Mouse (Mus musculus) limb, embryonic 10.5 days (tissue): ENCODE results near the gene Phkb. TPM values are rescaled to one million over a fixed set of nuclear protein-coding genes. Genes with fewer than 3 reads are reported as not detected.

ENCODE experiments used
- DNase-seq: peaks from one replicate; pipeline ENCODE4 v3.0.0-alpha.2; 2017; ENCODE audit warnings: low spot score
- H3K27ac ChIP-seq: fragments of 300-500 bp; sonication (generic); 2 replicates; pipeline ENCODE4 v1.5.1; 2016; ENCODE audit warnings: mild to moderate bottlenecking
- H3K27me3 ChIP-seq: fragments of 300-500 bp; sonication (generic); 2 replicates; pipeline ENCODE4 v1.6.1; 2016; ENCODE audit warnings: low read depth, mild to moderate bottlenecking; ENCODE audit not compliant: poor library complexity, severe bottlenecking
- H3K36me3 ChIP-seq: fragments of 300-500 bp; sonication (generic); 2 replicates; pipeline ENCODE4 v1.6.1; 2016; ENCODE audit warnings: mild to moderate bottlenecking, moderate library complexity
- H3K4me1 ChIP-seq: fragments of 300-500 bp; sonication (generic); 2 replicates; pipeline ENCODE4 v1.6.1; 2016
- H3K4me3 ChIP-seq: fragments of 300-500 bp; sonication (generic); 2 replicates; pipeline ENCODE4 v1.5.1; 2016; ENCODE audit warnings: mild to moderate bottlenecking, moderate library complexity
- H3K9me3 ChIP-seq: fragments of 300-500 bp; sonication (generic); replicated peaks from 2 replicates; pipeline ENCODE4 v1.6.1; 2016; ENCODE audit warnings: mild to moderate bottlenecking
- WGBS: fragments of 180-500 bp; shearing (Covaris S2); methylation state at CpG from one replicate; pipeline ENCODE4 v1.1.7; 2016; 5-methylcytosine and 5-hydroxymethylcytosine counted together
- polyA plus RNA-seq: library from polyadenylated mRNA; unstranded; fragments of >200 nt; fragmentation: Nextera tagmentation; extraction: Ambion mirVana; gene quantifications from 2 replicates; pipeline ENCODE4 v1.2.1, GENCODE M21; 2016

The Phkb gene
- polyA plus RNA-seq, 1 experiment from 2014 or later: 47.1 TPM

DNA sequence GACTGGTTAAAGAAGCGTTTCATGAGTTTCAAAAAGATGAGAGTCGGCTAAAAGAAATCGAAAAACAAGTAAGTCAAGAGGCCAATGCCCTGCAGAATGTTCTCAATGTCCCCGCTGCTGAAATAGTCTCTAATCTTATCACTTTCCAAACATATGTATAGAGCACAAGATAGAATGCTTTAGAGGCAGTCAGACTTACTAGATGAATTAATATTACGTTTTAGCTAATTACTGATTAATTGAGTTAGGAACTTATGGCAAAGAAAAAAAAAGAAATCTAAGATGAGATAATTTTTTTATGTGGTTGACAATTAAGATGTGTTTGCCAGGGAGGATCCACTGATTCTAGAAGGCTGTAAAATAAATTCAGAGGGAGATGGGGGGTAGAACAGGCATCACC is 217.9 kb downstream of the Phkb start:
- Histone ChIP-seq H3K27me3 (no peaks in the 10 kb centered on the region), H3K27ac (no peak overlapping the region), H3K4me1 (no peaks in the 10 kb centered on the region), H3K9me3 (no peaks in the 10 kb centered on the region), H3K4me3 (no peak overlapping the region), H3K36me3 (peaks cover 30% of the 10 kb centered on the region)
- 94% methylated on average over 5 of the region's 5 CpGs for WGBS
- DNase-seq: no peak

DNA sequence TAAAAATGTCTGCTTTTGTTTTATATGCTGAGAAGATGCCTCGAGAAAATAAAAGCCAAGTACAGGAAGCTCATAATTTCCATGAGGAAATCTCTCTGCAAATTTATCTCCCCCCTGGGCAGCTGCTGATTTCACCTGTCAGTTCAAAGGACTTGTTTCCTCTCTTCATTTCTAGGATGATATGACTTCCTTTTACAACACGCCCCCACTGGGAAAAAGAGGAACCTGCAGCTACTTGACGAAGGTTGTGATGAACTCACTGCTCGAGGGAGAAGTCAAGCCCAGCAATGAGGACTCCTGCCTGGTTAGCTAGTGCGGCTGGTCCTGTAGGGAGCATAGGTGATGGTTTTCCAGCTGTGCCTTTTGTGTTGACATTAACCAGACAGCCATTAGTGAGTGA is 218.4 kb downstream of the Phkb start:
- no peak overlapping the region for H3K4me3 ChIP-seq
- H3K27ac ChIP-seq: no peak overlapping the region
- H3K27me3 ChIP-seq: no peaks in the 10 kb centered on the region
- WGBS: 76% methylated on average over 5 of the region's 5 CpGs
- H3K4me1 ChIP-seq: no peaks in the 10 kb centered on the region
- peaks cover 30% of the 10 kb centered on the region for H3K36me3 ChIP-seq
- no peaks in the 10 kb centered on the region for H3K9me3 ChIP-seq
- DNase-seq: no peak

DNA sequence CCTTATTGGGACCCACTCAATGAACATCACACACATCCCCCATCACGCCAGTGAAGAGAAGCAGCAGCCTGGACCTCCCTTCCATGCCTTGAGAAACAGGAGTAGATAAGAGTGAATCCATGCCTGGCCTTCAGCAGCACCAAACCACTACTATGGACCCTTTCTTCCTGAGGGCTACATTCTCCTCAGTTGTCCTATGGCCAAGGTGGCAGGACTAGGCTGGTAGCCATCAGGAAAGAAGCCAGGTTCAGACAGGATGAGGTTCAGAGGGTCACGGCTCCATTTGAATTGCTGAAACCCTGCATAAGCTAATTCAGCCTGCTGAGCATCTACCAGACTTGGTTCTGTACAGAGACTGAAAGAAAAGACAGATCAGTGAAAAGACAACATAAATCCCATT is 222.7 kb downstream of the Phkb start:
- 94% methylated on average over 2 of the region's 2 CpGs for WGBS
- Histone ChIP-seq H3K4me1 (no peaks in the 10 kb centered on the region), H3K27me3 (no peaks in the 10 kb centered on the region), H3K9me3 (no peaks in the 10 kb centered on the region), H3K36me3 (peaks cover 11% of the 10 kb centered on the region; the same call in 1 of the 2 replicates), H3K4me3 (no peak overlapping the region), H3K27ac (no peak overlapping the region)
- no peak for DNase-seq

DNA sequence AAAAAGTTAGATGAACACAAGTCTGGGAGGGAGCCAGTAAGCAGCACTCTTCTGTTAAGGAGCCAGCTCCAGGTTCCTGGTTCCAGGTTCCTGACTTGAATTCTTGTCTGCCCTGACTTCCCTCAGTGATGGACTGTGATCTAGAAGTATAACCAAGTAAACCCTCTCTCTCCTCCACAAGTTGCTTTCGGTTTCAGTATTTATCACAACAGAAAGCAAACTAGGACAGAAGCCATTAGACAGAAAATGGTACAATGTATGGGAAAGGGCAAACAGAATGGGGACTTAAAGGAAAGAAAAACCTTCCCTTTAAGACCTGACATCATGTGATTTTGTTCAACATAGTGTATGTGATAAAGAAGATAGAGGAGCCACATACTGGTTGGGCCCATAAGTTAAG is 238.7 kb downstream of the Phkb start:
- no peak for DNase-seq
- 91% methylated on average over 1 of the region's 1 CpGs for WGBS
- no peaks in the 10 kb centered on the region for H3K27me3 ChIP-seq
- no peaks in the 10 kb centered on the region for H3K36me3 ChIP-seq
- no peak overlapping the region for H3K4me3 ChIP-seq
- H3K27ac ChIP-seq: no peak overlapping the region
- H3K4me1 ChIP-seq: peaks cover 13% of the 10 kb centered on the region
- H3K9me3 ChIP-seq: no peaks in the 10 kb centered on the region

DNA sequence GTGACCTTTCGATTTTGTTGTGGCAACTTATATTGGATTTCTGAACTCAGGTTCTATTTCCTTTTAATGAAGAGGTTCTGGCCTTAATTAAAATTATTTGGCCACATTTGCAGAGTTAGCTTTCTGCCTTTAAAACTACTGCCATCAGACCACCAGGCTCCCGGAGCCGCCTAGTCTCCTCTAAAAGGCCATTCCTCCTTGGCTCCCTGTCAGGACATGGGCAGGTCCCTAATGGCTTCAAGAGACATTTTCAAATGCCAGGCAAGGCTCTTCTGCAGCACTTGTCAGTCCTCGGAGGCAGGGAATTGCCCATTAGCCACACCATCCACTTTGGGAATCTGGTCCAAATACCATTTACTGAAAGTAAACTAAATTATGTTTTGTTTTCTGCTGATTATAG is 242.6 kb downstream of the Phkb start:
- no peak for DNase-seq
- Histone ChIP-seq H3K27me3 (no peaks in the 10 kb centered on the region), H3K9me3 (no peaks in the 10 kb centered on the region), H3K27ac (no peak overlapping the region), H3K36me3 (no peaks in the 10 kb centered on the region), H3K4me1 (peaks cover 15% of the 10 kb centered on the region), H3K4me3 (no peak overlapping the region)
- WGBS: 66% methylated on average over 4 of the region's 4 CpGs

DNA sequence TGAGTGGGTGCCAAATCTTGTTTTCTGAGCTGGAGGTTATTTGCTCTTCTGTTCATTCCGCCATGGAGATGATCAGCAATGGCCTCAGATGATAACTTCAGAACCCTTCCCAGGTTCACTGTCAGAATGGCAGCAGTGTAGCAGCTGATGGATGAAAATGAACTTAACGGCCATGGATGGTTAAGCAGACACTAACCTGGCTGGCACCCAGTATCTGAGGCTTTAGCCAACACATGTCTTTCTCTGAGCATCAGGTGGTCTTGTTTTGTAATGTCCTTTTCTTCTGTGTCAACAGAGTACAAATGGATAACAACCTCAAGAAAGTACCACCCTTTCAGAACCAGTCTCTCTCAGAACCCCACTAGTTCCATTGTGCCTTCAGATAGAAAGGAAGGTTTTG is 246.0 kb downstream of the Phkb start:
- H3K27ac ChIP-seq: no peak overlapping the region
- 98% methylated on average over 2 of the region's 2 CpGs for WGBS
- no peak overlapping the region for H3K4me3 ChIP-seq
- no peaks in the 10 kb centered on the region for H3K36me3 ChIP-seq
- no peaks in the 10 kb centered on the region for H3K27me3 ChIP-seq
- H3K9me3 ChIP-seq: no peaks in the 10 kb centered on the region
- H3K4me1 ChIP-seq: peaks cover 15% of the 10 kb centered on the region
- no peak for DNase-seq

DNA sequence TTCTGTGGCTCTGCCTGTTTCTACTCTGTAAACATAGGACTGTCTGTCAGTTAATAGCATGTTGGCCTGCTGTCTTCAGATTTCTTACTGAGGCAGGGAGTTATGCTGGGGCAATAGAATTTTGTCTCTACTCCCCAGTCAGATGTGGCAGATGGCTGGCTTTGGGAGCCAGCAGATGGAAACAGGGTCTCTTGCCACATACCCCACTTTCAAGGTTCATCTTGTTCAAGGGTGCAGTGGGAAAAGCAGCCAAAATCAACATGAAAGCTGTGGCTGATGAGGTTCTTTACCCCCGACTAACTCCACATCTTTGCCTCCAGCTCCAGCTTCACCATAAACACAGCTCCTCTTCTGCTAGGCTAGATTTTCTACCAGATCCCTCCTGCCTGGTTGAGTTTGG is 246.7 kb downstream of the Phkb start:
- DNase-seq: no peak
- Histone ChIP-seq H3K4me3 (no peak overlapping the region), H3K9me3 (no peaks in the 10 kb centered on the region), H3K27ac (no peak overlapping the region), H3K36me3 (no peaks in the 10 kb centered on the region), H3K4me1 (peaks cover 15% of the 10 kb centered on the region), H3K27me3 (no peaks in the 10 kb centered on the region)
- WGBS: 92% methylated on average over 1 of the region's 1 CpGs

DNA sequence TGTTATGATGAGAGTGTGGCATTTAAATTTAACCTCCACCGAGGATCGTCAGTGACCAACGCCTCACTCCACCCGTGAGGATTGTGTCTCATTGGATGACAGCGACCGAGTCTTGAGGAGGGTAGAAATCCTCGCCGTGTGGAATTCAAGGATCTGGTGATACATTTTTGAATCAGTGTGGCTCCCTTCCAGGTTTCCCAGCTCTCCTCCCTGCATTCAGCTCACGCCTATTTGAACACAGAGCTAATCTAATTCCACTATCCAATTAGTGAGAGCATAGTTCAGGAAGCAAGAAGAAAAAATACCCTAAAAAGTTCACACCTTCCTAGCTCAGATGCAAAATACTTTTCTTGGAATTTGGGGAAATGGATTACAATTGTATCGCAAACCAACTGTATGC is 249.9 kb downstream of the Phkb start:
- Histone ChIP-seq H3K4me1 (no peaks in the 10 kb centered on the region), H3K9me3 (no peaks in the 10 kb centered on the region), H3K36me3 (no peaks in the 10 kb centered on the region), H3K27ac (no peak overlapping the region), H3K4me3 (no peak overlapping the region), H3K27me3 (no peaks in the 10 kb centered on the region)
- DNase-seq: no peak
- WGBS: 93% methylated on average over 10 of the region's 10 CpGs

Other genes with a start within 250 kb of the Phkb start
- 13.4 and 14.0 TPM in 2 replicates for gene Neto2, start 140.0 kb upstream of the Phkb start, polyA plus RNA-seq
- 46.4 and 57.6 TPM in 2 replicates for gene Itfg1, start within 50 bp of the Phkb start, polyA plus RNA-seq